Mouse (Mus musculus): Measurements from ENCODE around the gene Htra3. TPM values are rescaled to one million over a fixed set of nuclear protein-coding genes. Genes with fewer than 3 reads are reported as not detected.

Htra3 gene
- total and polyA plus RNA-seq, 3 experiments, result not detected

- no peak for DNase-seq (ENCODE audit: low read depth, low spot score)
- no peak overlapping the region for H3K9ac ChIP-seq (ENCODE audit: control insufficient read depth, low read depth, low read length, poor library complexity, severe bottlenecking)
- H3K27me3 ChIP-seq (ENCODE audit: control insufficient read depth in 1 of 2, insufficient read depth in 2 of 2, low read length in 2 of 2), result no peaks in the 10 kb centered on the region
- H3K4me1 ChIP-seq (ENCODE audit: control insufficient read depth in 1 of 2, insufficient read depth in 2 of 2, low read length in 2 of 2), result no peaks in the 10 kb centered on the region
- H3K4me3 ChIP-seq (ENCODE audit: control insufficient read depth in 1 of 2, insufficient read depth in 1 of 2, low read depth in 2 of 2, low read length in 2 of 2), result no peak overlapping the region
- no peaks in the 10 kb centered on the region; the same call in 1 of the 2 replicates for H3K9me3 ChIP-seq (replicated peaks; ENCODE audit: insufficient read depth, low read length)
- no peak for TF ChIP-seq NRF1 (IDR thresholded peaks at IDR 0.05; ENCODE audit: insufficient read depth, low read depth, low read length, poor library complexity, severe bottlenecking)
- TF ChIP-seq ZKSCAN1 (IDR thresholded peaks at IDR 0.05; ENCODE audit: low read depth, low read length), result no peak
- H3K79me2 ChIP-seq (ENCODE audit: control insufficient read depth, insufficient read depth, low read length, poor library complexity), result no peaks in the 10 kb centered on the region
- H3K27ac ChIP-seq (ENCODE audit: control insufficient read depth, low read depth, low read length), result no peak overlapping the region
- no peaks in the 10 kb centered on the region for H3K36me3 ChIP-seq (ENCODE audit: control insufficient read depth in 1 of 2, insufficient read depth in 2 of 2, low read length in 2 of 2)
Observed at GRCm38 (mm10) chr5:35723900-35724299, 44.3 kb upstream of the Htra3 start.

GRCm38 (mm10) chr5:35722654-35723053, 43.1 kb upstream of the Htra3 start:
- TF ChIP-seq POLR2AphosphoS5 (IDR thresholded peaks at IDR 0.05; ENCODE audit: borderline replicate concordance, low read depth, low read length) (no peak), CTCF (IDR thresholded peaks at IDR 0.05 in 2 of 3, conservative IDR thresholded peaks at IDR 0.05 in 1 of 3; ENCODE audit: control insufficient read depth in 1 of 3, insufficient read depth in 1 of 3, low read depth in 2 of 3, low read length in 3 of 3, poor library complexity in 1 of 3, severe bottlenecking in 1 of 3) (no peak), RCOR1 (IDR thresholded peaks at IDR 0.05; ENCODE audit: low read depth, low read length) (no peak), NELFE (IDR thresholded peaks at IDR 0.05; ENCODE audit: low read depth, low read length) (no peak), ZMIZ1 (IDR thresholded peaks at IDR 0.05; ENCODE audit: low read depth, low read length) (no peak), KAT2A (conservative IDR thresholded peaks at IDR 0.05; ENCODE audit: low read depth, low read length) (no peak), CHD1 (IDR thresholded peaks at IDR 0.05; ENCODE audit: low read depth, low read length) (no peak), ZKSCAN1 (IDR thresholded peaks at IDR 0.05; ENCODE audit: low read depth, low read length) (no peak), RAD21 (IDR thresholded peaks at IDR 0.05; ENCODE audit: low read depth, low read length) (no peak), MXI1 (IDR thresholded peaks at IDR 0.05; ENCODE audit: low read depth, low read length) (no peak), EP300 (IDR thresholded peaks at IDR 0.05; ENCODE audit: low read depth in 1 of 2, low read length in 2 of 2) (no peak), JUND (IDR thresholded peaks at IDR 0.05; ENCODE audit: low read depth, low read length) (no peak), E2F4 (IDR thresholded peaks at IDR 0.05; ENCODE audit: borderline replicate concordance, low read depth, low read length) (no peak), ELF1 (IDR thresholded peaks at IDR 0.05; ENCODE audit: low read depth, low read length) (no peak), GATA1 (IDR thresholded peaks at IDR 0.05; ENCODE audit: low read depth, low read length) (no peak), USF1 (IDR thresholded peaks at IDR 0.05; ENCODE audit: low read depth, low read length) (no peak), ZNF384 (IDR thresholded peaks at IDR 0.05; ENCODE audit: low read depth, low read length) (no peak)

More at GRCm38 (mm10) chr5:35722654-35723053, 43.1 kb upstream of the Htra3 start:
- no peak overlapping the region for H3K4me3 ChIP-seq (ENCODE audit: control insufficient read depth in 1 of 2, insufficient read depth in 1 of 2, low read depth in 2 of 2, low read length in 2 of 2)
- H3K27me3 ChIP-seq (ENCODE audit: control insufficient read depth in 1 of 2, insufficient read depth in 2 of 2, low read length in 2 of 2), result no peaks in the 10 kb centered on the region
- H3K79me2 ChIP-seq (ENCODE audit: control insufficient read depth, insufficient read depth, low read length, poor library complexity), result no peaks in the 10 kb centered on the region
- H3K36me3 ChIP-seq (ENCODE audit: control insufficient read depth in 1 of 2, insufficient read depth in 2 of 2, low read length in 2 of 2), result no peaks in the 10 kb centered on the region
- no peaks in the 10 kb centered on the region for H3K4me1 ChIP-seq (ENCODE audit: control insufficient read depth in 1 of 2, insufficient read depth in 2 of 2, low read length in 2 of 2)
- no peak for DNase-seq (ENCODE audit: low read depth, low spot score)
- no peaks in the 10 kb centered on the region; the same call in 1 of the 2 replicates for H3K9me3 ChIP-seq (replicated peaks; ENCODE audit: insufficient read depth, low read length)
- no peak overlapping the region for H3K27ac ChIP-seq (ENCODE audit: control insufficient read depth, low read depth, low read length)
- no peak overlapping the region for H3K9ac ChIP-seq (ENCODE audit: control insufficient read depth, low read depth, low read length, poor library complexity, severe bottlenecking)

Data from MEL (cell line).